Mouse (Mus musculus): ENCODE results near the gene Kmt2b. TPM values are rescaled to one million over a fixed set of nuclear protein-coding genes. Genes with fewer than 3 reads are reported as not detected.
A peak's percentile ranks its signal among the peaks of the same experiment; 100 is the strongest.

Gene Kmt2b
- polyA plus RNA-seq, 1 experiment from 2014 or later = 3.8 TPM

- under 1% methylated on average over 62 of the region's 67 CpGs for WGBS (ENCODE audit: insufficient replicate concordance)
- Histone ChIP-seq H3K27me3 (no peaks in the 10 kb centered on the region), H3K27ac (peak overlapping the region; percentile 90), H3K9ac (peak overlapping the region; percentile 99), H3K4me2 (peak overlapping the region; percentile 97), H3K36me3 (peaks cover 41% of the 10 kb centered on the region), H3K9me3 (replicated peaks) (no peaks in the 10 kb centered on the region), H3K4me3 (replicated peaks) (peak overlapping the region; percentile 96), H3K4me1 (replicated peaks) (peaks cover 27% of the 10 kb centered on the region)
- ATAC-seq (ENCODE audit: low read depth) (peak; percentile 29), DNase-seq (peak; percentile 48)
Observed at GRCm38 (mm10) chr7:30587842-30588667, 471 bp downstream of the Kmt2b start.

GRCm38 (mm10) chr7:30586455-30587020, 2.0 kb downstream of the Kmt2b start:
- Histone ChIP-seq H3K4me2 (peak overlapping the region; percentile 97), H3K4me1 (replicated peaks) (peaks cover 27% of the 10 kb centered on the region), H3K4me3 (replicated peaks) (peak overlapping the region; percentile 96), H3K27me3 (no peaks in the 10 kb centered on the region), H3K9me3 (replicated peaks) (no peaks in the 10 kb centered on the region), H3K9ac (peak overlapping the region; percentile 99), H3K36me3 (peaks cover 56% of the 10 kb centered on the region), H3K27ac (no peak overlapping the region)
- DNase-seq (no peak), ATAC-seq (ENCODE audit: low read depth) (no peak)
- 88% methylated on average over 28 of the region's 28 CpGs for WGBS (ENCODE audit: insufficient replicate concordance)

GRCm38 (mm10) chr7:30585170-30585569, 3.4 kb downstream of the Kmt2b start:
- no peak for DNase-seq

GRCm38 (mm10) chr7:30584339-30584738, 4.2 kb downstream of the Kmt2b start:
- Histone ChIP-seq H3K27me3 (no peaks in the 10 kb centered on the region), H3K4me1 (replicated peaks) (peaks cover 17% of the 10 kb centered on the region), H3K9me3 (replicated peaks) (no peaks in the 10 kb centered on the region), H3K9ac (no peak overlapping the region), H3K4me2 (no peak overlapping the region), H3K27ac (no peak overlapping the region), H3K36me3 (peaks cover 78% of the 10 kb centered on the region), H3K4me3 (replicated peaks) (no peak overlapping the region)
- no peak for ATAC-seq (ENCODE audit: low read depth)
- 92% methylated on average over 10 of the region's 10 CpGs for WGBS (ENCODE audit: insufficient replicate concordance)
- DNase-seq = no peak

More at GRCm38 (mm10) chr7:30585170-30585569, 3.4 kb downstream of the Kmt2b start:
- no peak for ATAC-seq (ENCODE audit: low read depth)
- Histone ChIP-seq H3K9me3 (replicated peaks) (no peaks in the 10 kb centered on the region), H3K27ac (no peak overlapping the region), H3K4me1 (replicated peaks) (peaks cover 25% of the 10 kb centered on the region), H3K9ac (no peak overlapping the region), H3K36me3 (peaks cover 70% of the 10 kb centered on the region), H3K27me3 (no peaks in the 10 kb centered on the region), H3K4me2 (no peak overlapping the region), H3K4me3 (replicated peaks) (no peak overlapping the region)
- WGBS (ENCODE audit: insufficient replicate concordance) = 87% methylated on average over 7 of the region's 7 CpGs

GRCm38 (mm10) chr7:30581547-30581946, 7.0 kb downstream of the Kmt2b start:
- DNase-seq = no peak
- Histone ChIP-seq H3K9me3 (replicated peaks) (no peaks in the 10 kb centered on the region), H3K36me3 (peaks cover 100% of the 10 kb centered on the region), H3K4me1 (replicated peaks) (peaks cover 3% of the 10 kb centered on the region), H3K4me2 (no peak overlapping the region), H3K27ac (no peak overlapping the region), H3K9ac (no peak overlapping the region), H3K4me3 (replicated peaks) (no peak overlapping the region), H3K27me3 (no peaks in the 10 kb centered on the region)
- no peak for ATAC-seq (ENCODE audit: low read depth)
- 94% methylated on average over 16 of the region's 16 CpGs for WGBS (ENCODE audit: insufficient replicate concordance)

- 78% methylated on average over 8 of the region's 8 CpGs for WGBS (ENCODE audit: insufficient replicate concordance)
Observed at GRCm38 (mm10) chr7:30579950-30580349, 8.6 kb downstream of the Kmt2b start.

GRCm38 (mm10) chr7:30572969-30573368, 15.6 kb downstream of the Kmt2b start:
- ATAC-seq (ENCODE audit: low read depth) (no peak), DNase-seq (no peak)
- H3K4me3 ChIP-seq (replicated peaks) = no peak overlapping the region
- H3K9ac ChIP-seq = peak overlapping the region; percentile 26; the same call in 1 of the 2 replicates
- H3K4me2 ChIP-seq = no peak overlapping the region
- H3K27ac ChIP-seq = no peak overlapping the region
- H3K4me1 ChIP-seq (replicated peaks) = peaks cover 20% of the 10 kb centered on the region
- H3K36me3 ChIP-seq = peaks cover 97% of the 10 kb centered on the region
- H3K9me3 ChIP-seq (replicated peaks) = no peaks in the 10 kb centered on the region
- no peaks in the 10 kb centered on the region for H3K27me3 ChIP-seq
- WGBS (ENCODE audit: insufficient replicate concordance) = 68% methylated on average over 2 of the region's 2 CpGs

More at GRCm38 (mm10) chr7:30579950-30580349, 8.6 kb downstream of the Kmt2b start:
- Histone ChIP-seq H3K4me1 (replicated peaks) (no peaks in the 10 kb centered on the region), H3K9ac (no peak overlapping the region), H3K36me3 (peaks cover 100% of the 10 kb centered on the region), H3K27me3 (no peaks in the 10 kb centered on the region), H3K9me3 (replicated peaks) (no peaks in the 10 kb centered on the region), H3K4me2 (no peak overlapping the region), H3K4me3 (replicated peaks) (no peak overlapping the region), H3K27ac (no peak overlapping the region)
- DNase-seq (no peak), ATAC-seq (ENCODE audit: low read depth) (no peak)

- Histone ChIP-seq H3K9ac (no peak overlapping the region), H3K27ac (no peak overlapping the region), H3K4me2 (no peak overlapping the region), H3K27me3 (no peaks in the 10 kb centered on the region), H3K4me3 (replicated peaks) (no peak overlapping the region), H3K4me1 (replicated peaks) (peaks cover 20% of the 10 kb centered on the region), H3K36me3 (peaks cover 95% of the 10 kb centered on the region), H3K9me3 (replicated peaks) (no peaks in the 10 kb centered on the region)
- DNase-seq (no peak), ATAC-seq (ENCODE audit: low read depth) (peak; percentile 32)
- WGBS (ENCODE audit: insufficient replicate concordance) = 53% methylated on average over 5 of the region's 5 CpGs
Observed at GRCm38 (mm10) chr7:30572389-30572788, 16.1 kb downstream of the Kmt2b start.

- ATAC-seq (ENCODE audit: low read depth) = no peak
- Histone ChIP-seq H3K4me2 (no peak overlapping the region), H3K27me3 (no peaks in the 10 kb centered on the region), H3K9ac (no peak overlapping the region), H3K4me1 (replicated peaks) (peaks cover 20% of the 10 kb centered on the region), H3K9me3 (replicated peaks) (no peaks in the 10 kb centered on the region), H3K27ac (no peak overlapping the region), H3K36me3 (peaks cover 73% of the 10 kb centered on the region), H3K4me3 (replicated peaks) (no peak overlapping the region)
- no peak for DNase-seq
- 87% methylated on average over 11 of the region's 11 CpGs for WGBS (ENCODE audit: insufficient replicate concordance)
Observed at GRCm38 (mm10) chr7:30567555-30567954, 21.0 kb downstream of the Kmt2b start.

GRCm38 (mm10) chr7:30566033-30566432, 22.5 kb downstream of the Kmt2b start:
- Histone ChIP-seq H3K27ac (no peak overlapping the region), H3K9ac (no peak overlapping the region), H3K4me1 (replicated peaks) (peaks cover 25% of the 10 kb centered on the region), H3K27me3 (no peaks in the 10 kb centered on the region), H3K4me3 (replicated peaks) (no peak overlapping the region), H3K4me2 (no peak overlapping the region), H3K36me3 (peaks cover 64% of the 10 kb centered on the region), H3K9me3 (replicated peaks) (no peaks in the 10 kb centered on the region)
- no peak for ATAC-seq (ENCODE audit: low read depth)
- WGBS (ENCODE audit: insufficient replicate concordance) = 78% methylated on average over 9 of the region's 9 CpGs
- DNase-seq = no peak

- DNase-seq = no peak
- peak within 1 kb of the TSS; percentile 89 for H3K4me2 ChIP-seq
- peaks cover 29% of the 10 kb centered on the region for H3K4me1 ChIP-seq (replicated peaks)
- peak within 1 kb of the TSS; percentile 81 for H3K9ac ChIP-seq
- H3K36me3 ChIP-seq = peaks cover 55% of the 10 kb centered on the region
- no peaks in the 10 kb centered on the region for H3K27me3 ChIP-seq
- H3K9me3 ChIP-seq (replicated peaks) = no peaks in the 10 kb centered on the region
- whole genome bisulfite sequencing (ENCODE audit: insufficient replicate concordance) = 85% methylated on average over 12 of the region's 12 CpGs
- H3K27ac ChIP-seq = no peak within 1 kb of the TSS
- ATAC-seq (ENCODE audit: low read depth) = no peak
- peak within 1 kb of the TSS; percentile 83 for H3K4me3 ChIP-seq (replicated peaks)
Observed at GRCm38 (mm10) chr7:30564970-30565571, 23.5 kb downstream of the Kmt2b start, which contains the start of gene Igflr1. Gene Igflr1 (plus strand): TSS chr7:30565427.
